Mouse (Mus musculus) WW6 (cell line): Measurements from ENCODE around the gene Morn5.

Experiments used
- DNase-seq: peaks from one replicate; pipeline ENCODE4 v3.0.0-alpha.2; 2013; ENCODE audit warnings: low read depth, low spot score

Gene Morn5

GRCm38 (mm10) chr2:36103555-36104367, 54.5 kb downstream of the Morn5 start:
- no peak for DNase-seq

GRCm38 (mm10) chr2:36104436-36104955, 55.2 kb downstream of the Morn5 start:
- no peak for DNase-seq

GRCm38 (mm10) chr2:36104956-36105741, 55.9 kb downstream of the Morn5 start, which contains the start of gene Lhx6:
TSS of gene Lhx6 (minus strand) at chr2:36105408.
- DNase-seq, result no peak

GRCm38 (mm10) chr2:36108615-36109014, 59.4 kb downstream of the Morn5 start:
- DNase-seq, result no peak

- no peak for DNase-seq
Observed at GRCm38 (mm10) chr2:36112632-36113031, 63.4 kb downstream of the Morn5 start.

GRCm38 (mm10) chr2:36126795-36127429, 77.7 kb downstream of the Morn5 start:
- DNase-seq, result no peak

GRCm38 (mm10) chr2:36127973-36128372, 78.7 kb downstream of the Morn5 start:
- DNase-seq, result no peak

GRCm38 (mm10) chr2:36129051-36129450, 79.8 kb downstream of the Morn5 start:
- no peak for DNase-seq
